Mouse (Mus musculus): Measurements from ENCODE around the gene Tkt. TPM values are rescaled to one million over a fixed set of nuclear protein-coding genes. Genes with fewer than 3 reads are reported as not detected.

The Tkt gene
- 10 to 100 TPM in 1 of 2 experiments, 1 to 10 TPM in 1; 8.0 to 15.0 TPM for total RNA-seq (2021)
- long read RNA-seq, experiment 1, partial matches to known transcripts: 0 of 4 reads
- long read RNA-seq, experiment 1, other reads (novel, unspliced or antisense): 0 of 4 reads
- long read RNA-seq, experiment 2, partial matches to known transcripts: 0 of 2 reads
- long read RNA-seq, experiment 2, other reads (novel, unspliced or antisense): 1 of 2 reads

DNA sequence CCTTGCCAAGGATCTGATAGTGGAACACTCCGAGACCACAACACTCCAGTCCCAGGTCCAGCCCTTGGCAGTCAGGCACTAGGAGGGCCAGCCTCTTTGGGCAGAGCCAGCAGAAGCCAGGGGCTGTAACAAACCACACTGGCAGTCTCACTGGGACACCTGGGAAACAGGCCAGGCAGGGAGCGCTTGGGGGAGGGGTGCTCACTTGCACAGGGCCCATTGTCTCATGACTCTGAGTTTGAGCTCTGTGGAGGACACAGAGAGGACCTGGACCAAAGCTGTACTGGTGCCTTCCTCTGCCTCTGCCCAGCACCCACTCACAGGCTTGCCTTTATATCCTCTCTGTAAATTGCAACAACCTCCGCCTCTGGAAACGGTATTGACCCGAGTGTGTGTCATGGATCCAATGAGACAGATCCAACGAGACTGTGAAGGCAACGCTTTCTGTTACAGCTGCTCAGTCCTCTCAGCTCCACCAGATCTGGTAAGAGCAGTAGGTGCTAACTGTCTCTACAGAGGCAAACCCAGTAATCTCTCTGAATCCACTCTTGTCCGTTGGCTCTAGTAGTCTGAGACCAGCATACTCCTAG, at the start of gene Tkt:
Gene Tkt, plus strand, starts transcription at position 229 of the 590 bp plus-strand sequence.
- H3K27ac ChIP-seq: peak within 1 kb of the TSS; percentile 91
- TF ChIP-seq CTCF (IDR thresholded peaks at IDR 0.05): no peak
- peak; percentile 73 for DNase-seq
- H3K4me3 ChIP-seq: peak within 1 kb of the TSS; percentile 77
- intact Hi-C loops (cut with DNase I): no loop called here

DNA sequence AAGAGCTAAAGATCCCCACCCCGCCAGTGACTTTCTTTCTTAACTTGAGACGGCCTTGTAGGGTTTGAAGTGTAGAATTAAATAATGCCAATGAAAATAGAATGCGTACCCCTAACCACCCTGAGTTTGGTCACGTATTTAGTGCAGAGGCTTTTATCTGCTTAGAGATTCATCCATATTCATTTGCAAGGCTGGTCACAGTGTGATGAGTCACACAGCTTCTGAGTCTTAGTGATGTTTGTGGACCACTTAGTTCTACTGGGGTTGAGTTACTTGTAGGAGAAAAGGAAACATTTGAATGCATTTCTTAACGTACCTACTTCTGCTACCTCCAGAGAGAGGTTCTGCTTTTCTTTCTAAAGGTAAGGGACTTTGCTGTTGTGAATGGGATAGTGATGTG, 43.2 kb upstream of the Tkt start:
- no peak overlapping the region for H3K27ac ChIP-seq
- DNase-seq: no peak
- no peak for TF ChIP-seq CTCF (IDR thresholded peaks at IDR 0.05)
- H3K4me3 ChIP-seq: no peak overlapping the region
- intact Hi-C loops (cut with DNase I): no loop called here

DNA sequence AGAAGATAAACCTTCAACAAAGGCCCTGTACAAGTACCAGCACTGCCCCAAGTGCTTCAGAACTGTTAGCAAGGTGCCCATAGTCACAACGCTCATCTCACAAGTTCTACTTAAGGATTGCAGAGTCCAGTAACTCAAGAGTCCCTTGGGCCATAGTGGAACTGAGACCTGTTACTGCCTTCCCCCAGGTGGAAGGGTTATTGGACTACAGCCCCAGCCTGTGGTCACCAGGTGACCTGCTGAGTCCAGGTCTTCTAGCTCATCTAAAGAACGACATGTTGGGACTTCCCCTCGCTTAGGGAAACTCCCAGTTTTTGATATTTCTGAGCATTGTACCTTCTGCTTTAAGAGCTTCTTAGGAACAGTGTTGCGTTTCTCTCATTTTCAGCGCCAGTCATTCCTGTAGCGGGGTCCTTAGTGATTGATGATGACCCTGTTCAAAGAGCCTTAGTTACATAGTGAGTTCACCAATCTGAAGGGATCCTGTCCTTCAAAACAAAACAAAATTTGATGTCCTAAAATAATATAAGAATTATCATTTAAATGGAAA, 37.9 kb upstream of the Tkt start:
- intact Hi-C loops (cut with DNase I): no loop called here
- TF ChIP-seq CTCF (IDR thresholded peaks at IDR 0.05): no peak
- Histone ChIP-seq H3K4me3 (no peak overlapping the region), H3K27ac (no peak overlapping the region)
- no peak for DNase-seq

DNA sequence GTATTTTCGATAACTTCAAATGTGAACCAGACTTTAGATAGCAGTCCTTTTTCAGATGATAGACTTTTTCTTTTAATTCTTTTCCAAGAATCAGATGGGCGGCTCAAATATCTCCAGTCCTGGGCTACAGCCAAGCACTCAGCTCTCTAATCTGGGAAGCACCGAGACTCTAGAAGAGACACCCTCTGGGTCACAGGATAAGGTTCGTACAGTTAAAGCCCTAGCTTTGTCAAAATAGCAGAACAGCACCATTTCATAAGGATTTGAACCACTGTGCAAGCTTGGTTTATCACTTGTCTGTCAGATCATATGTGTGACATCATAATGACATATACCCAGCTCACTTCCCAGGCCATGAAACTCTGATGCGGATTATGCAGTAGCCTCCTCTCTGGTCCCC, 35.3 kb upstream of the Tkt start:
- no peak for TF ChIP-seq CTCF (IDR thresholded peaks at IDR 0.05)
- DNase-seq: no peak
- intact Hi-C loops (cut with DNase I): no loop called here
- peak overlapping the region; percentile 40; the same call in 1 of the 2 replicates for H3K27ac ChIP-seq
- no peak overlapping the region for H3K4me3 ChIP-seq

DNA sequence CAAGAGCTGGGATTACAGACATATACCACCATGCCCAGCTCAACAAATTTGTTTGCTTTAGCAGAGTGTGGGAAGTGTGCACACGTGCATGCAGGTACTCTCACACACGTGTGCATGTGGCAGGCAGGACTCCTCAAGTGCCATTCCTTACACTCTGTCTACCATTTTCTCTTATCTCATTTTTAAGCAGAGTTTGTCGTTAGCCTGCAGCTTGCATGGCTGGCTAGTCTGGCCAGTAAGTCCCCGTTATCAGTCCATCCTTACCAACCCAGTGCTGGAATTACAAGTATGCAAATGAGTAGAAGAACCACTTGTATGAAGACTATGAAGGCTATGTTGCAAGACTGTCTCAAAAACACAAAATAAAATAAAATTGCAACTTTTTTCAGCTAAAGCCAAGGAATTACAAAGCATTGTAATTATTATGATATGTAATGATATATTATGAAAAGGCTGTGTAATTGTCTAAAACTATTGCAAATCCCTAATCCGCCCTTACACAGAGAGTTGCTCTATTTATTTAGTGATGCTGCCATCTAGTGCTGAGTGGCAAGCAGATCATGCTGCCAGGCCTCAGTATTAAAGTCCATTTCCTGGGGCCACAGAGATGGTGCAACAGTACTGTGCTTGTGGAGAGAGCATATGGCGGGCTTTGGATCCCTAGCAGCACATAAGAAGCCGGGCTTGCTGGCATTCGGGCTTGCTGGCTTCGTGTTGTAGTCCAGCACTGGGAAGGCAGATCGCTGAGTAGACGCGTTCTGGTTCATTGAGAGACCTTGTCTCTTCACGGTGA, 32.0 kb upstream of the Tkt start:
- intact Hi-C loops (cut with DNase I): loop anchor here (2.0 kb wide), 1 partner anchor 379 kb away; no protein-coding TSS in a partner anchor

DNA sequence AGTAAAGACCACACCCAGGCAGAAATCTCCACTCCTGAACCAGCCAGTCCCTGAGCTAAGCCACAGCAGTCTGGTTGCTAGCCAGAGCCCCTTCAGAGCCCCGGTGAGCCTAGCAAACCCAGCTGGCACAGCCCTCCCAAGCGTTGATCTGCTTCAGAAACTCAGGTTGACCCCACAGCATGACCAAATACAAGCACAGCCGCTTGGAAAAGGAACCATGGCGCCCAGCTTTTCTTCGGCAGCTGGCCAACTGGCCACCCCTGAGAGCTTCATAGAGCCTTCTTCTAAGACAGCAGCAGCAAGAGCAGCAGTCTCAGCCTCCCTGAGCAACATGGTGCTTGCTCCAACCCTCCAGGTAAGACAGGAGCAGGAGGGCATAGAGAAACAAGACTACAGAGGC, 28.8 kb upstream of the Tkt start:
- intact Hi-C loops (cut with DNase I): no loop called here
- no peak for TF ChIP-seq CTCF (IDR thresholded peaks at IDR 0.05)
- no peak overlapping the region for H3K4me3 ChIP-seq
- H3K27ac ChIP-seq: no peak overlapping the region
- DNase-seq: no peak

More for the DNA sequence above, 32.0 kb upstream of the Tkt start:
- no peak overlapping the region for H3K27ac ChIP-seq
- peak; percentile 54 for TF ChIP-seq CTCF (IDR thresholded peaks at IDR 0.05)
- H3K4me3 ChIP-seq: no peak overlapping the region
- DNase-seq: peak; percentile 32

DNA sequence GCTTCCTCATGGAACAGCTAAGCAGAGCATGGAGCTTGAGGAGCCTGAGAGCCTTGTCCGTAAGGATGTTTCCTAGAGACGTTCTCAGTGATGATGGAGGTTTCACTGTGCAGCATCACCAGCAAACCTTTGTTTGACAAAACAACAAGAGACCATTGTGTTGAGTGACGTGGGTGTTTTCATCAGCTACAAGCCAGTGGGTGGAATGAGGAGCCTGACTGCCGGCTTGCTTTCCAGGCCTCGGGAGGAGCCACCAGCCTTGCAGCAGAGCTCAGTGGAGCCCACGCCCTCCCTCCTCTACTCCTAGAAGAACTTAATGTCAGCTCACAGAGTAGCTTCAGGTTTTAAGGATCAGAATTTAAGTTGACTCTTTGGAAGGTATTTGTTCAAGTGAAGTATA, 24.8 kb upstream of the Tkt start:
- H3K4me3 ChIP-seq: no peak overlapping the region

DNA sequence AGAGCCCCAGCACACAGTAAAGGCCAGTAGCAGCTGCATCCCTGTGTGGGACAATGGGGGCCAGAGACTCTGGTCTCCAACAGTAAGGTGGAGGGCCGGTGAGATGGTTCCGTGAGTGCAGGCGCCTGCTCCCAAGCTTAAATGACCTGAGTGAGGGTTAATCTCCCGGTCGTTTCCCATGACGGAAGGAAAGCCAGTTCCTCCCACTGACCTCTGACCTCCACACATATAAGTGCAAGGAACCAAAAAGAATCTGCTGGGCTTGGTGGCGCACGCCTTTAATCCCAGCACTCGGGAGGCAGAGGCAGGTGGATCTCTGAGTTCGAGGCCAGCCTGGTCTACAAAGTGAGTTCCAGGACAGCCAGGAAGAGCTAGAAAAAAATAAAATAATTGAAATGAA, 19.8 kb upstream of the Tkt start:
- DNase-seq: no peak
- no peak overlapping the region for H3K4me3 ChIP-seq
- intact Hi-C loops (cut with DNase I): no loop called here
- no peak for TF ChIP-seq CTCF (IDR thresholded peaks at IDR 0.05)
- no peak overlapping the region for H3K27ac ChIP-seq

More for the DNA sequence above, 24.8 kb upstream of the Tkt start:
- no peak for DNase-seq
- intact Hi-C loops (cut with DNase I): no loop called here
- no peak overlapping the region for H3K27ac ChIP-seq
- no peak for TF ChIP-seq CTCF (IDR thresholded peaks at IDR 0.05)

DNA sequence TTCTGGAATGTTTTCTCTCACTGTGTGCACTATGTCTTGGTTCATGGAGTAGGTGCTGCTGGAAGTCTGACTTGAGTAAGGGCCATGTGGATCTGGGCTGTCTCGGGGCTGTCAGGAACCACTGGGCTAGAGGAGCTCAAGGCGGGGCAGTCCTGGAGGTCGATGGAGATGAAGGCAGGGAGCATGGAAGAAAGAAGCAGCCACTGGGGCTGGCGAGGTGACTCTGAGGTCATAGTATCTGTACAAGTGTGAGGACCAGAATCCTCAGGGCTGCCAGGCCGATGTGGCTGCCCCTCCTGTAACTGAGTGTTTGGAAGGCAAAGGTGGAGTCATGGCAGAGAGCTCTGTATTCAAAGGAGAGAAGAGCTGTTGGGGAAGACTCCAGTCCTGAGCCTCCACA, 19.2 kb upstream of the Tkt start:
- no peak for DNase-seq
- H3K27ac ChIP-seq: no peak overlapping the region
- intact Hi-C loops (cut with DNase I): no loop called here
- H3K4me3 ChIP-seq: no peak overlapping the region
- TF ChIP-seq CTCF (IDR thresholded peaks at IDR 0.05): no peak

DNA sequence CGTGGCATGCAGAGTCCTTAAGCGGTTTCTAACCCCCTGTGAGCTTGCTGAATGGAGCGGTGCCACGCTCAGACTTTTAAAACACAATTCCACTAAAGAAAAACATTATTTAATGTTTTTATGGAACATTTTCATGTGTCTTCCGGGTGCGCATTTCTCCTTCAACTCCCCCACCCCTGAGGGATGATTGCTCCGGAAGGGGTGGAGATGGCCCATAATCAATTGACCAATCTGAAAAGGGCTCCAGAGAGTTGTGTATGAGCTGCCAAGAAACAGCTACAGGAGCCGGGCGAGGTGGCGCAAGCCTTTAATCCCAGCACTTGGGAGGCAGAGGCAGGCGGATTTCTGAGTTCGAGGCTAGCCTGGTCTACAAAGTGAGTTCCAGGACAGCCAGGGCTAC, 18.7 kb upstream of the Tkt start:
- intact Hi-C loops (cut with DNase I): no loop called here

DNA sequence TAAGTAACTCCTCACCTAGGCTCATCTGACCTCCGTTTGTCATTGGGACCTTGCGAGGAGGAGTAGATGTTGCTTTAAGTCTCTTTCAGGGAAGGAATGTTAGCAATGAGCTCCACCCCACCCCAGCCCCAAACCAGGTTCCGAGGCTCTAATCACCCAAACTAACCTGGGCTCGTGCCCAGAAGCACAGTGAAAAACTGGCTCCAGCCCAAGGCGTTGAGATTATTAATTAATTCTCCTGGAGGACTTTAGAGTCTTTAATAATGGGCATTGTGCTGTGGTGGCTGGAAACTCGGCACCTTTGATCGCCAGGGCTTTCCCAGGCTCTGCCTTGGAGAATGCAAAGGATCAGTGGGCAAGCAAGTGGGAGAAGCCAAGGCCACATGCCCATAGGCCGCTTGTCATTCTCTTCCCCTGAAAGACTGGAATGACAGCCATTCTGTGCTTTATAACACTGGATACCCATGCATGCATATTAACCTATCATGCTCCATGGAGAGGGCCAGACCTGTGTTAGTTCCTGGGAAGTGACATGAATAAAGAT, 17.4 kb upstream of the Tkt start:
- Histone ChIP-seq H3K27ac (no peak overlapping the region), H3K4me3 (no peak overlapping the region)
- intact Hi-C loops (cut with DNase I): no loop called here
- DNase-seq: no peak
- TF ChIP-seq CTCF (IDR thresholded peaks at IDR 0.05): no peak

More for the DNA sequence above, 18.7 kb upstream of the Tkt start:
- TF ChIP-seq CTCF (IDR thresholded peaks at IDR 0.05): no peak
- no peak for DNase-seq
- Histone ChIP-seq H3K4me3 (no peak overlapping the region), H3K27ac (no peak overlapping the region)

DNA sequence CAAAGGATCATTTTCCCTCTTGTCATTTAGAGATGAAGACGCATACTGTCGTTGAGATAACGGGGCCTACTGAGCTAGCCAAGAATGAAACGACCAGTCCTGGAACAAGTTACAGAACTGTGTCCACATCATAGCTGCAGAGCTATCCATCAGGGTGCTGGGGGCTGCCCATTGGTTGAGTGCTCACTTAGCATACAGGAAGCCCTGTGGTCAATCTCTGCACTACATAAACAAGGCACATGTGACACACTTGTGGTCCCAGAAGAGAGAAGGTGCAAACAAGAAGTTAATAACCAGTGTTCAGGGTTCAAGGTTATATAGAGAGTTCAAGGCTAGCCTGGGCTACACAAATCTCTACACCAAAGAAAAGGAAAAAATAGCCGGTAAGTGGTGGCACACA, 16.7 kb upstream of the Tkt start:
- no peak for DNase-seq
- no peak for TF ChIP-seq CTCF (IDR thresholded peaks at IDR 0.05)
- no peak overlapping the region for H3K27ac ChIP-seq
- intact Hi-C loops (cut with DNase I): no loop called here
- H3K4me3 ChIP-seq: no peak overlapping the region

DNA sequence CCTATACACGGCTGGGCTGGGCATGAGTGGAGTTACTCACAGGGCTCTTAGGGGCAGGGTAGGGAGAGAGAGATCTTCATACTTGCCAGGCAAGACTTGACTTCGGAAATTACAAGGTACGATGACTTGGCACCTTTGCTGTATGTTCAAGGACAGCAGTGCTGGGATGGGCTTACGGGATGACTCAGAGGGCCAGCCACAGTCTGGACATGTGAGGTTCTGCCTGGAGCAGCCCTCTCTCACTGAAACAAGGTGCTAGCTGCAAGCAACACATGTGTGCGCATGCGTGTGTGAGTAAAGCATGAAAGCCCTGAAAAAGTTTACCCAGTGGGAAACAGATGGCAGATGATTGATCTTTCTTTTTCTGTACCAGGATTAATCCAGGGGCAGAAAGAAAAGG, 16.3 kb upstream of the Tkt start:
- no peak overlapping the region for H3K4me3 ChIP-seq
- no peak for TF ChIP-seq CTCF (IDR thresholded peaks at IDR 0.05)
- DNase-seq: no peak
- intact Hi-C loops (cut with DNase I): no loop called here
- no peak overlapping the region for H3K27ac ChIP-seq
